Mouse (Mus musculus): ENCODE results near the gene Kdm6b.
A peak's percentile ranks its signal among the peaks of the same experiment; 100 is the strongest.

Kdm6b gene

DNA sequence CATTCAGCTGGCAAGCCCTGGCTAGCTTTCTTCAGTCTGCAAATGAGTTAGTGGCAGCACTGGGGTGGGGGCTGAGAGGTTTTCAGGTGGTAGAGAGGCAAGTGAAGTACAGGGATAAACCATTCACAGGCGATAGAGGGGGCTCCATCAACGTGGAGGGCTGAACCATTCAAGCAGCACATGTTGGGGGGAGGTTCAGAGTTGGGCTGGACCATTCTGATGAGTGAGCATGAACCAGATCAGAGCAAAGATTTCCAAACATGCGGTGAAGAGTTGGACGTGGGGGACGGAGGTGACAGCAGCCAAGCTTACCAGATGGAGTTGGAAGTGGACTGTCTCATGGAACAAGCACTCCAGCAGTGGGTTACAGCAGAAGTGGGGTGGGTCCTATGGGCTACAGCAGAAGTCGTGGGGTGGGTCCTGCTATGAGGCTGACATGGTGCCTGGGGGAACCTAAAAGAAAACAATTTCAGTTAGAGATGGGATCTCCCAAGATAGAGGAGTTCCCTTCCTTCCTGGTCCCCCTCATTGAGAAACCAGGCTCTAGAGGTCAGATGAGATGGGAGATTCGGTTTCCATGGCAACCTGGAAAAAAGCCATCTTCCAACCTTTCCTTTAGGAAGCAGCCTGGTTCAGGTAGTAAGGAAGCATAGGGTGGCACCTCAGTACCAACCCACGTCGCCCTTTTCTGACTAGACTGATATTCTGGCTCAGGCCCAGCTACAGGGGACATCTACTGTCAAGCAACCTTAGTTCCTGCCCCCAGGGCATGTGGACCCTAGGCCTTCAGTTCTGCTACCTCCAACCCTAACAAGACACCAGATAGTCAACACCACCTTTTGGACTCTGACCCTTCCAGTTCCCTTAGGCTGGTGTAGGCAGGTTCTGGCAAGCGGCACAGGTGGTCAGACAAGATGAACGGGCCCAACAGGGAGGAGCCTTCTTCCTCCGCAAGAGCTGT, at the start of gene Kdm6b:
TSS of gene Kdm6b (minus strand) at position 455 of the 961 bp plus-strand sequence.
- DNase-seq = peak; percentile 37

DNA sequence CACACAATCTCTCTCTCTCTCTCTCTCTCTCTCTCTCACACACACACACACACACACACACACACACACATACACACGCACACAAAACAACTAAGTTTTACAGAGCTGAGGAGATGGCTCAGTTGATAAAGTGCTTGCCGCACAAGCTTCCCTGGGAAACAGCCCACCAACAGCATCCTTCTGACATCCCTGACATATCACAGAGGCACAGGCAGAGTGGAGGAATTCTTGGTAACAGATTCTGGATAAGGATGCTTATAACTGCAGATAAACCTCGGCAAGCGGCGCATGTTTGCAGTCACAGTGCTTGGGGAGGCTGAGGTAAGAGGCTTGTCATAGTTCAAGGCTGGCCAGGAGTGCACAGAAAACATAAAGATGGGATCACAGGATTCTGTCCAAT, 48.1 kb upstream of the Kdm6b start:
- no peak for DNase-seq

DNA sequence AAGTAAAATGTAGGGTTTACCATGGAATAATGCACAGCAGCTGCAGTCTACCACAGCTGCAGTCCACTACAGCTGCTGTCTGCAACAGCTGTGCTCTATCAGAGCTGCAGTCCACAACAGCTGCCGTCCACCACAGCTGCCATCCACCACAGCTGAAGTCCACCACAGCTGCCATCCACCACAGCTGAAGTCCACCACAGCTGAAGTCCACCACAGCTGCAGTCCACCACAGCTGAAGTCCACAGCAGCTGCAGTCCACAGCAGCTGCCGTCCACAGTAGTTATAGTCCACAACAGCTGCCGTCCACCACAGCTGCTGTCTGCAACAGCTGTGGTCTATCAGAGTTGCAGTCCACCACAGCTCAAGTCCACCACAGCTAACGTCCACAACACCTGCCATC, 46.4 kb upstream of the Kdm6b start:
- DNase-seq = no peak

DNA sequence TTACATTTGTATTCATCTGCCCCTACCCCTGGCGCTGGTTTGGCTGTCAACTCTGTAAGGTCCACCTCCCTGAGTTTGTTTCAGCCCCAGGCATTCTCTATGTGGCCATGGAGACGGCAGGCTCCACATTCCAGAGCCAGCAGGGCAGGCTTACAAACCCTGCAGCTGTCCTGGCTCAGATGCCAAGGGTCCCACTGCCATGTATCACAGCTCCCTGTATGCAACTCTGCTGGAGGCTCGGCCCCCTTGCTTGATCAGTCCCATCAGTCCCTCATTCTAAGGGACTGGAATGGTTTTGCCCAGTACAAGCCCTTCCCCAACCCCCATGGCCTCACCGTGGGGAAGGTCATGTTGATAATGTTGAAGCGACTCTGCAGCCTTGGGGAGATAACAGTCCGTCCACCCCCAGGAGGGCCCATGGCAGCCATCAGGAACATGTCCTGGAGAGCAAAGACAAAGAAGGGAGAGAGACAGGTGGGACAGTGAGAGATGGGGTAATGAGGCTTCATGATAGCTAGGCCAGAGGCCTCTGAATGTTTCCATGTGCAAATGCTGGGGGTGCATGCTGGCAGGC, 43.6 kb upstream of the Kdm6b start:
- DNase-seq = no peak

DNA sequence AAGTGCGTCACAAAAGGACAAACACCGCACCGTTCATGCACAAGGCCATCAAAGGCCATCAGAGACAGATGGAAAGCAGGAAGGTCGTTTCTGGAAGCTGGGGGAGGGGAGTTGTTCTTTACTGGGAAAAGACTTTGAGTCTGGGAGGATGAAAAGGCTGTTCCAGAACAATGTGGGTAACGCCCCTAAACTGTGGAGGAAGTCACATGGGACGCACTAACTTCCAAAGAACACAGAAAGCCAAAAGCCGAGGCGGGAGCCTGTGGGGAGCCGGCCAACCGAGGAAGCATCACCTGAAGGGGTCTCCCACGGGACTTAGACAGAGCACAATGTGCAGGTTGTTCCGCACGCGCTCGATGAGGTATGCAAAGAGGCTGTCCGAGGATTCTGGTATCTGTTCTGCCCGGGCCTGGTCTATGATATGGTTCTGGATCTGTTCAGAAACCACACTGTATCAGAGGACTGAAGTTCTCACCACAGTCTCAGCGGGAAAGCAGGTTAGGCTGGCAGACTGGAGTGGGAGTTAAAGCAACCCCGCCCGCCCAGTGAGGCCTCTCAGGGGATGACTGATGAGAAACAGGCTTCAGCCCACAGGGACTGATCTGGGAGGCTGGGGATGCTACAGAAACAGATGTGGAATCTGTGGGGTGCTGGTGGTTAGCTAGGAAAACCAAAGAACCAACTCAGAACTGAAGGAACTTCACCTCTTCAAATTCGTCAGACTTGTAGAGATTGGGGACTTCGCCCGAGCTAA, 38.8 kb upstream of the Kdm6b start:
- peak; percentile 71 for DNase-seq

DNA sequence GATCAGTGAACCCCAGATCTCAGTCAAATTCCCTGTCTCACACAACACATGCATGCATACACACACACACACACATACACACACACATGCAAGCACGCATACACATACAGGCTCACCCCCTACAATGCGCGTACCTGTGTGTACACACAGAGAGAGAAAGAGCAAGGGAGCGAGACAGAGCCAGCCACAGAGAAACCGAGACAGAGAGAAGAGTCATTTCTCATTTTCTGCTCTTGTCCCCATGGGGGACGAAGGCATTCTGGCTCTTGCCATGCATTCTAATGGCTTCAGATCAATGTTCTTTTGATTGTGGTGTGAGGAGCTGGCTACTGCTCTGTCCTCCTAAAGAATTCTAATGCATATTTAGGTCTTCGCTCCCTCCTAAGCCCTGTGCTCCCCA, 33.8 kb upstream of the Kdm6b start:
- no peak for DNase-seq

DNA sequence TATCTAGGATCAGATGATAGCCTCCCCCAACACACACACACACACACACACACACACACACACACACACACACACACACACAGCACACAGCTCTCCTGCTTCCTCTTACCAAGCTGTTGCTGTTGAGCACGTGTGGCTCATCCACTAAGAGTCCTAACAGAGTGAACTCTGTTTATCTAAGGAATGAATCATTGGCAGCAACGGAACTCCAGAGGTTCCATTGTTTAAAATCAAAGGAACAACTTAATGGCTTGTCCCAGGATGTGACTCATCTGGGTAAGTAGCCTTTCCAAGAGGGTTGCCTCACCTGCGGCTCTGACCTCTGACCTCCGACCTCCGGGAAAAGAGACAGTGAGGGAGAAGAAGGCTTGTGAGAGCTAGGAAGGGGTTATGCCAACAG, 29.9 kb upstream of the Kdm6b start:
- DNase-seq = peak; percentile 79

DNA sequence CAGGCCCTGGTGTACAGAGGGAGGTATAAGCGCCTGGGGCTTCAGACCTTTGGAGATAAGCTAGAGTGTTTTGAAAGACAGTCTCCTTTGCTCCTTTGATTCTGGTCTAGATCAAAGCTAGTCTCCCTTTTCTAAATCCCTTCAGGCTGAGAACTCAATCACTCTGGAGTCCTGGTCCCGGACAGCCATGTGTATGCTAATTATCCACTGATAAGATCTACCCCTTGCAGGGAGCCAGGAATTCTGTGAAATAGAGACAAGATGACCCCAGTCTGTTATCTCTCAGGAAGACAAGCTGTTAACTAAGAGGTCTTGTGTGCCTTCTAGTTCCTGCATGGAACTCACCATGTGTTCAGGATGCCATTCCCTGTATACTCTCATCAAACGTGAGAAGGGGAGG, 23.8 kb upstream of the Kdm6b start:
- no peak for DNase-seq

DNA sequence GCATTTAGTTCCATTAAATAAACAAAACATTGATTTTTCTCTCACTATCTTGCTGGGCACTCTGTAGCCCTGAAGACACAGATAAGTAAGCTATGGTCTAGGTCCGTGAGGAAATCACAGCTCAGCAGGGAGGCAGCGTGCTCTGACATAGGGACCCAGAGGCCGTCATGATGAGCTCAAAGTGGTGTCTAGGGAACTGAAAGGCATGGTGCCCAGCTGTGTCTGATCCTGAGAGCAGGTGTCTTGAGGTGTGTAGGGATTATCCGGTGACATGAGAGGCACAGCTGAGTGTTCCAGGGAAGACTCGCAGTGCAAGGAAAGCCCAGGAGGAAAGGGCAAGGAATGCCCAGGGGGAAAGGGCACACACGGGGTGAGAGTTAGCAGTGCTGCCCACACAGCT, 19.7 kb upstream of the Kdm6b start:
- no peak for DNase-seq

DNA sequence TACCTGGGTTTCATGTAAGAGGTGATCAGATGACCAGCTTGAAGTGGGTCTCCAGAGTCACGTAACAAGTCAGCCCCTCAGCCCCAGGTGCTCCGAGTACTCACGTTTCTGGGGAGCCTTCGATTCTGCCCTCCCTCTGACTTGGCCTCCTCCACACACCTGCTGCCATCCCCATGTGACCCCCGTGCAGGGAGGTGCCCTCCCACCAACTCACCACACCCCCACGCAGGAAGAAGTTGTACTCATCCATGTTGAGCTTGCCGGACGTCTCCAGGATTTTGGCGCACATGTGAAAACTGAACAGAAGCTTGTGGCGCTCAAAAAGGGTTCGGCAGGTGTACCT, 19.1 kb upstream of the Kdm6b start:
- peak; percentile 27 for DNase-seq

DNA sequence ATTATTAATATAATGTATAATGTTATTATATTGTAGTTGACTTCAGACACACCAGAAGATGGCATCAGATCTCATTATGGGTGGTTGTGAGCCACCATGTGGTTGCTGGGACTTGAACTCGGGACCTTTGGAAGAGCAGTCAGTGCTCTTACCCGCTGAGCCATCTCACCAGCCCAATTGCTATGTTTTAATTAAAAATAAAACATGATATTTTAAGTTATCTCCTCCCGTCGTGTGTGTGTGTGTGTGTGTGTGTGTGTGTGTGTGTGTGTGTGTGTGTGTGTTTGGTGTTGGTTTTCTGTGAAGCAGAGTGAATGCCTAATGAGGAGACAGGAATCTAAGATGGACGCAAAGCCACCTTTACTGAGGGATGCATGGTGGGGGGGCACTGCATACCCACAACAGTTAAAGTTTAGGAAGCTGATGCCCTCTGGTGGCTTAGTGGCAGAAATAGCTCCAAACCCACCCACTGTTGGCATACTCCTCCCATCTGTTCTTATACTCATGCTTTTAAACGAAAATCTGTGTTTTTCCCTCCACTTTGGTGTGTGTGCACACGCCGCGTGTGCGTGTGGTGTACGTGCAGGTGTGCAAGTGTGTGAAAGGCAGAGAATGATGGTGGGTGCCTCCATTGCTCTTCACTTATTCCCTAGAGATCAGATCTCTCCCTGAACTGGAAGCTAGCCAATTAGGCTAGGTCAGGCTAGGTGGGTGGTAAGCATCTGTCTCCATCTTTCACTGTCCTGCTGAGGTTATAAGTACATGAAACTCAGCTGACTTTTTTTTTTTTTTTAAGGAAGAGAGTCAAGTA, 18.6 kb upstream of the Kdm6b start:
- peak; percentile 94 for DNase-seq

DNA sequence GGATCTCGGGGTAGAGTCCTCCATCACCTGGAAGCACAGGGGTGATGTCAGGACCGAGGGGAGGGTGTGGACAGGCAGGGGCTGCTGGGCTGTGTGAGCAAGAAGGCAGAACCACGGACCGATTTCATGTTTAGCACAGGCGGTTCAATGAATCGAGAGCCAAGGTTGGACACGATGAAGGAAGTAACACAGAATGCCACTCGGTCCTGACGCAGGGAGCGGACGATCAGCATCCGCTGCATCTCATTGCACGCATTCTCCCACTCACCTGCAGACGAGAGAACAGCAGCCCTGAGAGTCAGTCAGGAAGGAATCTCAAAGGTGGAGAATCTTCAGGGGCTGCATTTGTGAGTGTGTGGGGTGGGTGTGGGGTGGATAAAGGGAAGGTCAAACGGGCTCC, 17.2 kb upstream of the Kdm6b start:
- no peak for DNase-seq

DNA sequence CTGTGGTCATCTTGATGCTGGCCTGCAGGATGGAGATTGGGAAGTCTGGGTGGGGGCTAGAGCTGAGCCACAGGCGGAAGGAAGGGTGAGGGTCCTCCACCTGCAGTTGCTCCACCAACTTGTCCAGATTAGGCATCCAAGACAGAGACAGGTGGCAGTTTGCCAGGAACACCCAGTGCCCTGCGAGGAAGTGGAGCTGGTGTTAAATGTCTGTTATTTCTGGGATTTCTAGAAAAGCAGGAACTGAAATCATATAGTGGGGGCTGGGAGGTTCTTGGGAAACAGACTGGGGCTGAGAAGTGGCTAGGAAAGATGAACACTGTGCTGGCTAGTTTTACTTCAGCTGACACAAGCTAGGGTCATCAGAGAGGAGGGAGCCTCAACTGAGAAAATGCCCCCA, 15.8 kb upstream of the Kdm6b start:
- peak; percentile 68 for DNase-seq

DNA sequence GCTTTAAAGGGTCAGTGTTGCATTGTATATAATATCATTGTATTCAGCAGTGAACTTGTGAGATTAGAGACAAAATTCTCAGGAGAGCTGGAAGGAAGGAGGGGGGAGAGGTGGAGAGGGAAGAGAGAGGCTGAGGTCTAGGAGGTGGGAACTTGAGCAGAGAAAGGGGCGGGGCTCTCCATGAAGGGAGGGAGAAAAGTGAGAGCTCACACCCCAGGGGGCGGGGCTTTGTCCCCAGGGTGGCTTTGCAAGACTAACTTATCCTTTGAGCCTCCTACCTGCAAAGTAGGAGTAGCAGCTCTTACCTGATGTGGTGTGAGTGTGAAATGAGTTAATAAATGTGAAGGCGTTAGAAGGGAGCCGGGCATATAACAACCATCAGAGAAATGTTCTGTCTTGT, 15.3 kb upstream of the Kdm6b start:
- DNase-seq = peak; percentile 90

DNA sequence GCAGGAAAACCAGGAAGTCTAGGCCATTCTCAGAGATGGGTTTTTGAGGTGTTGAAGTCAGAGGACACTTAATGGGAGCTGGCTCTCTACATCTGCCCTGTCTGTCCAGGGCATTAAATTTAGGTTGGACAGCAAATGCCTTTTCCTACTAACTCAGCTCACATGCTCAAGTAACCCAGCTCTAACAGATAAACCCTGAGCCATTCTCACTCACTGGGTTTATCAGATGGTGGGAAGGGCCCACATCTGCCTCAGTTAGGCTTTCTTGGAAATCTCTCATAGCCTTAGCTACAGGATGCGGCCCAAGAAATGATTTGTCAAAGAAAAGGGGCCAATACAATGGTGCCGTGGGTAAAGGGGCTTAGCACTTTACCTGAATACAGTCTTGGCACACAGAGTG, 12.8 kb upstream of the Kdm6b start:
- DNase-seq = no peak

DNA sequence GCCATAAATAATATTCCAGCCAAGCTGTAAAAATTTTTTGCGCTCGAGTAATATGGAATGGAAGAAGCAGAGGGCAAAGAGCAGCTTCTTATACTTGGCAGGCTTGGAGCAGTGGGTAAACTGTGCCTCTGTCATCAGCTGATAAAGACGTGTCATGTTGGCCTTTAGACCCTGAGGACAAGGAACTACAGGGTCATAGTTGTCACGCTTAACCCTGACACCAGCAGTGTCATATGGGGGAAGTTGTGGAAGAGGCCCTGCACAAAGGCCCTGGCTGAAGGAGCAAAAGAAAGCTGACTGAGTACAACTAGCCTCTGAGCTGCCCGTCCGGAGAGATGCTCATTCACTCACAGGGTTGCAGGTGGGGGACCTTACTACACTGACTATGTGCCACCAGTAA, 10.4 kb upstream of the Kdm6b start:
- DNase-seq = no peak

DNA sequence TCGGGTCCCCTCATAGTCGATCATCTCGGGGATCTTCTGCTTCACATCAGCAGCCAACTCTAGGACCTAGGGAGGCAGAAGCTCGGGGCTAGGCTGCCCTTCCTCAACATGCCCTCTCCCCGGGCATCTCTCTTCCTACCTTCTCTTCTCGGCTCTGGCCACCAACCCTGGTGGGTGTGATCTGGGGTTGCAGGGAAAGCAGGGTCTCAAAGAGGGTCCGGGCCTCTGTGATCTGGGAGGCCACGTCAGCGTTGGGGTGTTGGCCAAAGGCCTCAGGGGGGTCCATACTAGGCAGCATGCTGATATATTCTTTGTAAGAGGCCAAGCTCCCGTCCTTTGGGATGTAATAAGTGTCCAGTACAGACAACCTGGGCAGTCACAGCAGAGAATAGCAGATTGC, 9.4 kb upstream of the Kdm6b start:
- DNase-seq = no peak

DNA sequence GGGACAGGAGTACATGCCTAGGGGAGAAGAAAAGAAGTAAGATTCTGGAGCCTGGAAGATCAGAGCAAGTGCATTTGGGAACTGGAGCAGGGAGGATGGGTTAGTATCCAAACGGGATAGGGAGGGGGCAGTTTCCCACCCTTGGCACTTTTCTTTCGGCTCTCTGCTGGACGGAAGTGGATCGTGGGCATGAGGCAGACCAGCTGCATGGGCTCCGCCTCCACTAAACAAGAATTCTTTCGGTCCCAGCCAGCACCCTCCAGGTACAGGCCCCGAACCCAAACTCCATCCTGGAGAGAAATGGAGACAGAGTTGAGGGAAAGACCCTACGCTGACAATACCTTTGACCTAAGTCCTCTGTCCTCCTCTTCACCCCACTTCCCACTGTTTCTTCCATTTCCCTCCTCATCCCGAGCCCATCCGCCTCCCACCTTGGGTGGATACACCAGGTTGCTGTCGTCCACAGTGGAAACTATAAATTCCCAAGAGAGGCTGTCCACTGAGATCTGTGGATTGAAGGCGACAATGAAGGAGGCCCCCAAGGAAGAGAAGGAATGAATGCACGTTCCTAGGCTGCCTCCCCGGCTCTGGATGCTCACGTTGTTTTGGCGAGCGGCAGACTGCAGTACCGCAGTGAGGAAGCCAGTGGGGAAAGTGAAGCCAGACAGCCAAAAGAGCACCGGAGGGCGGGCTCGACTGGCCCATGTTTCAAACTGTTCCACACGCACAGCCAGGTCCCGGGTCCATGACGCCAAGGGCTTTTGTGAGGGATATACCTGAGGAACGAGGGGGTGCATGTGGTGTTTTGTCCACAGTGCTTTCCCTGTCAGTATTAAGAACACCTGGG, 7.9 kb upstream of the Kdm6b start:
- DNase-seq = no peak

DNA sequence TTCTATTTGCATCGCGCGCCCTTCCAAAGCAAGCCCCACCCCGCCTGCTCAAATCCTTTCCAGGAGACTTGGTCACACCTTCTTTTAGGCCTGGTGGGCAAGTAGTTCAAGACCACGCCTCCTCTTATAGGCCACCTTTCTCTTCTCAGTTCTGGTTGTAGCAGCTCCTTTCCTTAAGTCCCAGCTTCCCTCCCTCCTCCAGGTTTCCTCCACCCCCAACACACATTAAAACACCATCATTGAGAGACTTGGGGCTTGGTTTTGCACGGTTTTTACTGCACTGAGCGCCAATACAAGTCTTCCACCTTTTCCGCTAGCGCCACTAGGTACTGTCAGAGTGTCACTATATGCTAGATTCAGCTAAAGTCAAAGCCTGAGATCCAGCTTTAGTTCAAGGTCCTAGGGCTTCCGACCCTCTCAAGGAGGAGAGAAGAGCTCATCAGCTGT, 7.1 kb upstream of the Kdm6b start:
- no peak for DNase-seq

DNA sequence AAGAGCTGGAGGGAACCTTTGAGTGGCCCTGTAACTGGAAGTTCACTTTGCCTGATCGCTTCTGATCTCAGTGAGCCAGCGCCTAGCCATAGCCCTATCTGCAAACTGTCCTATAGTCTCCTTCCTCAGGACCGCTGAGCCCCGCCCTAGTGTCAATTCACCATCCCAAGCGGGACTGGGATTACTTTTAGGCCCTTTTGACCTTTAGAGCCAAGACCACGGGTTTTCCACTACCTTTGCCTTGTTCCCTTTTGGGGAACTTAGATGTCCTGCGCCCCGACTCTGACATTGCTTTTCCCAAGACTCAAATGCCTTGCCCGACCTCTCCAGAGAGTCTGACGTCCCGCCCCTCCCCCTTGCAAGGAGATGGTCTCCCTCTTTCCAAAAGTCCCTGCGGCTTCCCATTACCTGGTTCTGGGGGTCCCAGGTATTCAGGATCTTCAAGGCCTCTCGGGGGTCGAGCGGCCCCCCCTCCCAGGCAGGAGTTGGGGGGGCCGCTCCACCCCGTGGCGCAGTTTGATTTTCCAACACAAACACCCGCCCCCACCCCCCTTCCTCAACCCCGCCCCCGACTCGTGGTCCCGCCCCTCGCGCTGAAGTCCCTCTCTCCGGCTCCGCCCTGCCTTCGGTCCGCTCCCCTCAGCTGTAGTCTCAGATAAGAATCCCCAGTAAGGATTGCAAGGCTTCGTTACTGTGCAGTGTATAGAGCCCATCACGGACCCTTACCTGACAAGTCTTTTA, 6.5 kb upstream of the Kdm6b start:
- DNase-seq = peak; percentile 78

DNA sequence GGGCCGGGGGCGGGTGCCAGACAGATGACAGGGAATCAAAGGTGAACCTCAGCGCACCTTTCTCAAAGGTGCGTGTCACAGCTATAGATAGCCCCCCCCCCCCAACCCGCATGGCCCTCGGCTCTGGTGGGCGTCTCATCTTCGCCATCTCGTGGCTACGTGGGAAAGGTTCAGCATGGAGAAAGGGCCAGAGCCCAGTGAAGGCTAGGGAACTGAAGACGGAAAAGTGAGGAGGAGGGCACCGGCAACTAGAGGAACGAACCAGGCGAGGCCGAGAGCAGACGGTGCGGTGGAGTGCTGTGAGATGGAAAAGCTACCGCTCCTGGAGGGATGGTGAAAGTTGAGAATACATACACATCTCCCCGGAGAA, 6.0 kb upstream of the Kdm6b start:
- DNase-seq = peak; percentile 54
